In genomic region chr5:146793630-146794083, GRCm38 (mm10) we compare ENCODE assay signal across 8 mouse cellular contexts. TPM values are rescaled to one million over a fixed set of nuclear protein-coding genes. Genes with fewer than 3 reads are reported as not detected.
DNase-seq lines count a peak whose midpoint lies in the region; ATAC-seq lines count a peak whose summit lies in the region.

No protein-coding gene starts in this region.

- peak overlapping the region; percentile 94 for H3K9ac ChIP-seq in liver, embryonic 13.5 days

- peak overlapping the region; percentile 91 for H3K27ac ChIP-seq in liver, embryonic 13.5 days

- H3K27me3 ChIP-seq in liver, embryonic 13.5 days, result no peaks in the 10 kb centered on the region

- no peaks in the 10 kb centered on the region for H3K9me3 ChIP-seq in liver, embryonic 13.5 days (replicated peaks)

- peak; percentile 54 for DNase-seq in cerebellum, adult 9-10 months
- no peak for DNase-seq in cerebellum, postnatal 14 days
- DNase-seq in thymus, postnatal 4 days, result peak; percentile 32
- DNase-seq in thymus, adult 18-20 months, result no peak
- no peak for DNase-seq in liver, embryonic 13.5 days
- no peak for DNase-seq in right cerebral cortex, postnatal 25 days
- DNase-seq in urinary bladder, postnatal 36 days (ENCODE audit: low spot score in 2 of 2), result no peak
- DNase-seq in adipocyte (ENCODE audit: low spot score), result no peak

- H3K4me2 ChIP-seq in liver, embryonic 13.5 days, result peak overlapping the region; percentile 99

- WGBS in liver, embryonic 13.5 days (ENCODE audit: insufficient replicate concordance), result 5% methylated on average over 18 of the region's 18 CpGs

- peaks cover 88% of the 10 kb centered on the region for H3K4me1 ChIP-seq in liver, embryonic 13.5 days (replicated peaks)

- H3K4me3 ChIP-seq in liver, embryonic 13.5 days (replicated peaks), result peak overlapping the region; percentile 94

- no peaks in the 10 kb centered on the region for H3K36me3 ChIP-seq in liver, embryonic 13.5 days

- ATAC-seq in liver, embryonic 13.5 days (ENCODE audit: low read depth), result no peak

RNA-seq across cellular contexts. Expression of gene Usp12, which starts 1.1 kb away (rescaled TPM):
- polyA plus RNA-seq in liver, embryonic 13.5 days (2015; fragmentation: Nextera tagmentation; extraction: Ambion mirVana), result 7.8 and 9.9 TPM in 2 replicates

RNA-seq across cellular contexts. Expression of gene Rpl21, which starts 39.0 kb away (rescaled TPM):
- 460 and 482 TPM in 2 replicates for polyA plus RNA-seq in liver, embryonic 13.5 days (2015; fragmentation: Nextera tagmentation; extraction: Ambion mirVana)

RNA-seq across cellular contexts. Expression of gene Rasl11a, which starts 51.2 kb away (rescaled TPM):
- 2.9 and 3.1 TPM in 2 replicates for polyA plus RNA-seq in liver, embryonic 13.5 days (2015; fragmentation: Nextera tagmentation; extraction: Ambion mirVana)

Comparison
In these comparisons a context has a peak if more than half of its experiments do, and no peak if none do; other contexts are left out.
1. DNase-seq: peak in cerebellum, adult 9-10 months (single experiment) and thymus, postnatal 4 days (single experiment); none in cerebellum, postnatal 14 days (0 of 2), thymus, adult 18-20 months (0 of 2), liver, embryonic 13.5 days (single experiment), right cerebral cortex, postnatal 25 days (single experiment), urinary bladder, postnatal 36 days (0 of 2) and adipocyte (single experiment).